Mouse (Mus musculus): ENCODE measurements at regions not wholly inside any gene's neighbourhood (a gene's known extent, or its start where the extent isn't known, plus 50 kb on each side); places are given as distances from the start of the nearest gene placed in this dataset.
"Not testable (repeated sequence)": the region's sequence is repeated elsewhere in the genome, so short reads cannot be mapped to it uniquely, and the experiment has no call there.

DNA sequence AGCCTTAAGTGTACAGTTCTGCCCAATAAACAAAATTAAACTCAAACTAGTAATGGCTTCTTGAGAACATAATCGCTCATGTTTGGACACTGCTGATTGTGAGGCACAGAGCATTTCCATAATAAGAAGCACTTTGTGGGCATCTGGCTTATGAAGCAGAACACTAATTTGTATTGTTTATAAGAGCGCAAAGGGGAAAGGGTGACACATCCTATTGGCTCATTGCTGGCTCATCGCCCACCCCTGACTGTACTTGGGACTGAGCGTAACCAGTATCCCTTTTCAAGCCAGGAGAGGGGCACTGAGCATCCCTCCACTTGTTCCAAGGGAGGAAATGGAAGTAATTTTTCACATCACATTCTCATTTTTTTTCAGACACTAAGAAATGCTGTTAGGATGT lies 288.0 kb downstream of the Sfmbt2 start:
- no peak for DNase-seq (ENCODE audit: low read depth)

- DNase-seq (ENCODE audit: low read depth): not testable (repeated sequence)
Measured at GRCm38 (mm10) chr2:10667915-10668314, 297.6 kb downstream of the Sfmbt2 start.

- DNase-seq (ENCODE audit: low read depth): no peak
Measured at GRCm38 (mm10) chr2:10670423-10671298, 300.4 kb downstream of the Sfmbt2 start.

- no peak for DNase-seq (ENCODE audit: low read depth)
Measured at GRCm38 (mm10) chr2:10671299-10671632, 301.0 kb downstream of the Sfmbt2 start.

DNA sequence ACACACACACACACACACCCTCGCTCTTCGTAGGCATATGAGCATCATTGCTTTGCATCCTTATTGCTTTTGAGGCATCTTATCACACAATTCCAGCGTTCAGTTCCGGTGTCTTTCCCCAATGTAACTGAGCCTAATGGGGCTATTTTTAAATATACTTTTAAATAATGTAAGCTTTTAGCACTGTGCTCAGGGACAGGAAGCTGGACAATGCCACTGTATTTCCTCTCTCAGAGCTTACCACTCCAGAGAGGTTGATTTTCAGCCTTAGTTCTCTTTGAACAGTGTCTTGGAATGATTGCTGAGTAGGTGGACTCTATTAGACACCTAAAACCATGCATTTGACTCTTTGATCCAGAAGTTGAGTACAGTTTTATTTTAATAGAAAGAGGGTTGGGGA lies 301.9 kb downstream of the Sfmbt2 start:
- DNase-seq (ENCODE audit: low read depth): no peak

DNA sequence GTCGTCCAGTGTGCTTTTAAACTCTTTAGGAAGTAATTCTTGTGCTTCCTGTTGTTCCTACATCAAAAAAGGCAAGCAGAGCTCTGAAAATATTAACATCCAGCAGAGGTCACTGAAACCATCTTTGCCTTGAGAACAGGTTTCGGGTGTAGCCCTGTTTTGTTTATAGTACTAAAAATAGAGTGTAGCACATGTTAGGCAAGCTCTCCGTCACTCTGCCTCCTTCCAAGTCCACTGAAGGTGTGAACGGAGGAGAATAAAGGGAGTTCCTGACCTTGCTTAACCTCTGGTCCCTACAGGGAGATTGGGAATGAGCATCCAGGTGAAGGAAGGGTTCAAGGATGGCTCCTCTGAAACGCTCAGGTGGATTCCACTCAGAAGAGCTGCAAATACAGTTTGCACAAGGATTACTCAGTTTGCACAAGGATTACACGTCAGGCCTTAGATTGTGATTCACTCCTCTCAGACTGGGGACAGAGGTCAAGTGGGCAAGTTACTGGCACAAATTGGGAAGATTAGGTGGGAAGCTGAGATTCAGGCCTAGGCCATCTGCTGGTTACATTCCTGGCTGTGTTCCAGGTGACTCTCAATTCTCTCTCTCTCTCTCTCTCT lies 304.5 kb downstream of the Sfmbt2 start:
- no peak for DNase-seq (ENCODE audit: low read depth)

DNA sequence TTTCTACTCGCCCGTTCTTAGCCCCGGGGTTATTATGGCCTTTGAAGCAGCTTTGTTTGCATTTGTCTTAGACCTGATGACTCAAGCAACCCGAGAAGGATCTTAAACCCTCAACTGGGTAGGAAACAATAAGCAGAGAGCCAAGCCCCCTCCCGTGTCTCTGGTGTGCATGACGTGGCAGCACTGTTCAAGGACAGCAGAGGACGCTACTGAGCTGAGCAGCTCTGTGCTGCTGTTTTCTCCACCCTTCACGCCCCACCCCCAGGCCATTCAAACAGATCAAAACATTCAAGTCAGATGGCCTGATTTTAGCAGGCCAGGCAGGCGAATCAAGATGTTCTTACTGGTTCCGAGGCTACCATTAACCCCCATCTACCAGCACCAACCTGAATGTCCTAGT lies 331.1 kb downstream of the Sfmbt2 start:
- DNase-seq (ENCODE audit: low read depth): no peak

GRCm38 (mm10) chr2:10718366-10718765 lies 348.1 kb downstream of the Sfmbt2 start:
- no peak for DNase-seq (ENCODE audit: low read depth)

DNA sequence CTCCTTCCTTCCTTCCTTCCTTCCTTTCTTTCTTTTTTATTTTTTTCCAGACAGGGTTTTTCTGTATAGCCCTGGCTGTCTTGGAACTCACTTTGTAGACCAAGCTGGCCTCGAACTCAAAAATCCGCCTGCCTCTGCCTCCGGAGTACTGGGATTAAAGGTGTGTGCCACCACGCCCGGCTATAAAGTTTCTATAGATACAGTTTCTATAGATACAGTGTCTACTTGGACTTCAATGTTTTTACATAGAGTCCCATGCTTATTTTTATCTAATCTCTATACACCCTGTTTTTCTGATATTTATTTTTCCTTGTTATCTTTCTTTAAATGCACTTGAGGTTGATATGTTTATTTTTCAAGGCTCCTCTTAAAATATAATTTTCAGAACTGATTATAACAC lies 364.0 kb downstream of the Sfmbt2 start:
- DNase-seq (ENCODE audit: low read depth): not testable (repeated sequence)

DNA sequence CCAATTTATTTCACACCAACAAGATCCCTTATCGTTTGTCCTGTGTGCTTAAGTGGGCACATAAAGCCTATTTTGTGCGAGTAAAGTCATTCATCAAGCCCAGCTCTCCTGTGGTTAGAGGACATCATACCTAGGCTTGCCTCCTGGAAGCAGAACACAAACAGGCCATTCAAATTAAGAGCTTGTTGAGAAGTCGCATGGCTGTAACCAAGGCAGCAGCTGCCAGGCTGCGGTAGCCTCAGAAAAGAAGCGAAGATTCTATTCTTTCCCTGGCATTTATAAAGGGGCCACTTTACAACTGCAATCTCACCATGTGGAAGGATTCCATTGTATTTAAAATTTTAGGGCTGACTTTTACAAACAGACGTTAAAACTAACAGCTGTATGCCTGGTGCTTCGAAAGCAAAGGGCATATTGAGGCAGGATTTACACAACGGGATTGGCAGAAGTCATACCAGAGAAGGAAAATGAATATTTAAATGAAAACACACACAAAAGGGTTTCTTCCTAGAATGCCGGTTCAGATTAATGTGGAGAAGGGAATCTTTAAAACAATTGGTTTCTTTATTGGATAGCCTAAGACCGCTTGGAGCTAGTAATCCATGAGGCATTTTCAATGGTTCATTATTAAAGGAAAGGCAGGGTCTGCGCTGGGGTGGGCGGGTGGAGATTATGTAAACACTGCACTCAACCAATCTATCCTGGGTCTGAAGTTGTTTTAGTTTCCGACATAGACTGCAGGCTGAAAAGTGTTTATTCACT lies 366.6 kb downstream of the Sfmbt2 start:
- no peak for DNase-seq (ENCODE audit: low read depth)

GRCm38 (mm10) chr2:10737458-10737775 lies 367.1 kb downstream of the Sfmbt2 start:
- DNase-seq (ENCODE audit: low read depth): no peak

GRCm38 (mm10) chr2:10745127-10745526 lies 374.8 kb downstream of the Sfmbt2 start:
- no peak for DNase-seq (ENCODE audit: low read depth)

DNA sequence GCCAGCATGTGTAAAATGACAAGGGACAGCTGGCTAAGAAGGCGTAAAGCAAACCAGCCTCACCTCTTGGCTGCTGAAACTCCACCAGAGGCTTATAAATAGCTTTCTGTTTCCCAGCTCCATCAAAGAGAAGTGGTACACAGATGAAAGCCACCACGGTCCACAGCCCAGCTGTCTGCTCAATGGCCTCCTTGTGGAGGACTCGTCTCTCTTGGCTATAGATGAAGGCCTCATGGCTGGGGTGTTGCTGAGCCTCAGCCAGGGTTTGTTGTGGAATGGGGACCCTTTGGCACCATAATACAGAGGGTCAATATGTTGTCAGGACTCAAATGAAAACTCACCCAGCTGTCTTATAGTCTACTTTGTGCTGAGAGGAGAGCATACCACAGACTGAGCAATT lies 385.1 kb downstream of the Sfmbt2 start:
- DNase-seq (ENCODE audit: low read depth): no peak

DNA sequence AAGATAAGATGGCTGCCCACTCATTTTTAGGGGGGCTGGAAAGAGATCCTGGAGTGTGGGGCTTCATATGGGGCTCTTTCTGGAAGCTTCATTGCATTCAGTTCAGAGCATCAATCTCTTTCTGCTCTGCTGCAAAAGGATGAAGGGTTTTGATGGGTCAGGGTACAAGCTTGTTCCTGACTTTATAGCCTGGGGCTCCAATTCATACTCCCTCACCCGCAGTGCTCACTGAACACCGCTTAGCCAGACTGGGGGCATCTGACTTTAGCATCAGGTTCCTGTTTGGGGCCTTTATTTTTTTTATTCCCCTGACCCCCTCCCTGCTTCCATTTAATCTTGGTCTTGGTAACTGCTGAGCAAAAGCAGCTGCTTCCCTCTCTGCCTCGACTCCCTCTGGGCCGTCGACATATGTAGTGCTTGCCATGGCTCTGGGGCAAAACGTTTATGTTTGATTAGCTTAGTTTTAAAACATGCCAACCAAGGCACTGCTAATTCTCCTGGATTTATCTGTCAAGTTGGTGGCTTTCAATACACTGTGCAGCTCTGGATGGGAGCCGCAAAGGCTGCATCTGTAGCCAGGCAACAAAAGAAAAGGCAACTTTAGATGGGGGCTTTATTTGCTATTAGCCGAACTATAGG lies 387.0 kb downstream of the Sfmbt2 start:
- DNase-seq (ENCODE audit: low read depth): no peak

DNA sequence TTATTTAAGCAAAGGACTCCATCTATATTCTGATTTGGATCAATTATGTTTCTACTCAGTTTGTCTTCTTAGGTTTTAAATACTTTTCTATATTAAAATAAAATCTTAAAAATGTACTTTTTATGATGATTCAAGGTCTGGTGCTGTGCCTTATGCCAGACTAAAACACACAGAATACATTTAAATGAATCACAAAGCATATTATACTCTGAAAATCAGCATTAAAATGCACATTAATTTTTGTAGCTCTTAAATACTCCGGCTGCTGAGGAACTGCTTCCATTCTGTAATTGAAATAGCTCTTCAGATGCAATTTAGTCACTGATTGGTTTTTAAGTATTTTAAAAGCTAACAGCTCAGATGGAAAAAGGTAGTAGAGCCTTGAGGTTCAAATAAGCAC lies 387.6 kb downstream of the Sfmbt2 start:
- no peak for DNase-seq (ENCODE audit: low read depth)

- no peak for DNase-seq (ENCODE audit: low read depth)
Measured at GRCm38 (mm10) chr2:10762236-10762635, 391.9 kb downstream of the Sfmbt2 start.

GRCm38 (mm10) chr2:10783071-10783470 lies 388.8 kb upstream of the Prkcq start:
- DNase-seq (ENCODE audit: low read depth): no peak

DNA sequence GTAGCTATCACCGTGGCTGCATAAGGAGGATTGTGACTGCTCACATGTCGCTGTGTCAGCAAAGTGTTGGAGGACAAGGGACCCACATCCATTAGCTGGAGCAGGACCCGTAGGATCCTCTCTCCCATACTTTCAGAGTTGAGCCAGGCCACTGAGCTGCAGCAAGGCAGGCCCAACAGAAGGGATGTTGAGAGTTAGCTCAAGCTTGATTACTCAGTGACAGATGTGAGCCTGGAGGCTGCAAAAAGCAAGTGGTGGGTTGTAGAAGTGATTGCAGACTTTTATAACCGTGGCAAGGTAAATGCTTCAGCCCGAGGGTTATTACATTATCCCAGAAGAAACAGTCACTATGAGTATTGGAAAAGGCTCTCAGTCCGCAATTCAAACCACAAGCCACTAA lies 388.3 kb upstream of the Prkcq start:
- no peak for DNase-seq (ENCODE audit: low read depth)

GRCm38 (mm10) chr2:10784266-10784665 lies 387.6 kb upstream of the Prkcq start:
- no peak for DNase-seq (ENCODE audit: low read depth)

DNA sequence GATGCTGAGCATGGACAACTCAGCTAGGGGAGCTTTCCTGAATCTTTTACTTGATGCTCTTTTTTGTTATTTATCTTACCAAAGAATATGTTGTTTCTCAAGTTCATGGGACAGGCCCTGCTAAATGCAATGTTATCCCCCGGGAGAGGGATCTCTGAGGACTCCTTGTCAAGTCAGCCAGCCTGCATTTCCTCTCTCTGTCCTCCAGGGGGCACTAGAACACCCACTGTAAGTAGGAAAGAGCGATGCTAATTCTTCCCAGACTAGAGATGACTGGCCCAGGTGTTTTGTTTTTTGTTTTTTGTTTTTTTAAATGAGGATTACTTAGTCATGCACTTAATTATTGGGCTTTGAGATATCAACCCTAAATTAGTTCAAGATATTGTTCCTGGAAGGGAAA lies 386.8 kb upstream of the Prkcq start:
- peak; percentile 75 for DNase-seq (ENCODE audit: low read depth)

DNA sequence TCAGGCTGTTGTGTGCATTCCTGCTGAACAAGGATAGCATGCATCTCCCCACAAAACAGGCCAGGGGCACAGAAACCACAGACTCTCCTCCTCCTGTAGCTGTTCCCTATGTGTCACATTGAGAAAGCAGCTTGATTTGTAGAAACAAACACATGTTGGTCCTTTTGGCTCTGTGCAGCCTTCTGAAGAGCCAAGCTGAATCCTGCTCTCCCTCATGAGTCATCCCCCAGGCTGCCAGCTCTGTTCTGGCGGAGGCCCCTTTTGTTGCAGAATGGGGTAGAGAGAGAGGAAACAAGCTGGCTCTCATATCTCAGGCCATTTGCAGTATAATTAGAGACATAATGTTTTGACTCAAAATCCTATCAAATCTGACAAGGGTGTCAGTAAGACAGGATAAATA lies 383.4 kb upstream of the Prkcq start:
- no peak for DNase-seq (ENCODE audit: low read depth)

- DNase-seq (ENCODE audit: low read depth): no peak
Measured at GRCm38 (mm10) chr2:10791233-10791632, 380.7 kb upstream of the Prkcq start.

GRCm38 (mm10) chr2:10816374-10816773 lies 355.5 kb upstream of the Prkcq start:
- DNase-seq (ENCODE audit: low read depth): peak; percentile 14

Data from naive thymus-derived CD4-positive, alpha-beta T cell, adult 2 months (primary cell).